In genomic region chr2:36032884-36033283, GRCm38 (mm10) we compare ENCODE assay signal across 26 mouse cellular contexts. TPM values are rescaled to one million over a fixed set of nuclear protein-coding genes. Genes with fewer than 3 reads are reported as not detected.
DNase-seq lines count a peak whose midpoint lies in the region; ATAC-seq and TF ChIP-seq lines count a peak whose summit lies in the region.
"Had no signal": no experiment of that assay in that cellular context is flagged by ENCODE, and none has a peak within 500 bp of the region (broad histone marks: within the 10 kb centered on the region; RNA-seq: fewer than 3 reads in every experiment).

No protein-coding gene starts in this region.

- no peaks in the 10 kb centered on the region for H3K27me3 ChIP-seq in kidney, adult 2 months (replicated peaks; ENCODE audit: control insufficient read depth, insufficient read depth, low read length)
- H3K27me3 ChIP-seq in kidney, embryonic 15.5 days: no peaks in the 10 kb centered on the region
- H3K27me3 ChIP-seq in lung, embryonic 14.5 days (ENCODE audit: insufficient read depth, low read length): no peaks in the 10 kb centered on the region
- H3K27me3 ChIP-seq: forebrain, embryonic 13.5 days; heart, embryonic 12.5 days; hindbrain, embryonic 13.5 days; liver, embryonic 15.5 days; midbrain, embryonic 15.5 days; stomach, embryonic 15.5 days had no signal

- TF ChIP-seq POLR2A in kidney, adult 2 months (IDR thresholded peaks at IDR 0.05; ENCODE audit: low read depth, low read length): no peak
- TF ChIP-seq POLR2A in lung, adult 2 months (IDR thresholded peaks at IDR 0.05; ENCODE audit: borderline replicate concordance, extremely low read depth, low read depth, low read length): no peak

- no peak overlapping the region for H3K9ac ChIP-seq in kidney, embryonic 15.5 days
- H3K9ac ChIP-seq in lung, embryonic 14.5 days: no peak overlapping the region
- H3K9ac ChIP-seq: forebrain, embryonic 13.5 days; heart, embryonic 12.5 days; hindbrain, embryonic 13.5 days; liver, embryonic 15.5 days; midbrain, embryonic 15.5 days; stomach, embryonic 15.5 days had no signal

- DNase-seq in kidney, adult 2 months: peak; percentile 47
- peak; percentile 21 for DNase-seq in lung, embryonic 14.5 days
- DNase-seq in lung, adult 2 months: no peak
- DNase-seq in R1 (ENCODE audit: low read depth, low spot score) (peak; percentile 47), ZHBTc4 (ENCODE audit: low read depth, low spot score) (peak; percentile 34)
- DNase-seq: B cell, adult 2 months; cerebellum, adult 8-10 months; cerebellum, postnatal 25 days; gastrocnemius, postnatal 14 days; heart, adult 11 months; heart, postnatal 4 days; liver; right cerebral cortex, postnatal 25 days had no signal

- no peak overlapping the region for H3K4me2 ChIP-seq in kidney, embryonic 15.5 days
- H3K4me2 ChIP-seq in lung, embryonic 14.5 days: no peak overlapping the region
- H3K4me2 ChIP-seq: forebrain, embryonic 13.5 days; heart, embryonic 12.5 days; hindbrain, embryonic 13.5 days; liver, embryonic 15.5 days; midbrain, embryonic 15.5 days; stomach, embryonic 15.5 days had no signal

- H3K4me1 ChIP-seq in kidney, adult 2 months (ENCODE audit: control insufficient read depth, insufficient read depth, low read length): no peaks in the 10 kb centered on the region
- peaks cover 19% of the 10 kb centered on the region for H3K4me1 ChIP-seq in kidney, embryonic 15.5 days
- no peaks in the 10 kb centered on the region for H3K4me1 ChIP-seq in lung, embryonic 14.5 days (ENCODE audit: insufficient read depth)
- no peaks in the 10 kb centered on the region; the same call in 1 of the 2 replicates for H3K4me1 ChIP-seq in lung, adult 2 months (ENCODE audit: control insufficient read depth, insufficient read depth, low read length)
- H3K4me1 ChIP-seq: heart, embryonic 12.5 days; hindbrain, embryonic 13.5 days; liver, embryonic 15.5 days; midbrain, embryonic 10.5 days; midbrain, embryonic 15.5 days had no signal

- no peak overlapping the region for H3K27ac ChIP-seq in kidney, adult 2 months (ENCODE audit: insufficient read depth, low read depth, low read length)
- no peak overlapping the region for H3K27ac ChIP-seq in kidney, embryonic 15.5 days
- no peak overlapping the region for H3K27ac ChIP-seq in lung, embryonic 14.5 days (ENCODE audit: low read depth)
- H3K27ac ChIP-seq: forebrain, embryonic 13.5 days; hindbrain, embryonic 13.5 days; liver, embryonic 15.5 days; midbrain, embryonic 10.5 days; midbrain, embryonic 15.5 days; stomach, embryonic 15.5 days had no signal

- peaks cover 1% of the 10 kb centered on the region; the same call in 1 of the 2 replicates for H3K36me3 ChIP-seq in kidney, adult 2 months (ENCODE audit: control insufficient read depth, insufficient read depth, low read length)
- peaks cover 33% of the 10 kb centered on the region for H3K36me3 ChIP-seq in kidney, embryonic 15.5 days
- H3K36me3 ChIP-seq in lung, embryonic 14.5 days (ENCODE audit: insufficient read depth): peaks cover 21% of the 10 kb centered on the region

- H3K4me3 ChIP-seq in kidney, adult 2 months (ENCODE audit: insufficient read depth, low read depth, low read length): no peak overlapping the region
- H3K4me3 ChIP-seq in kidney, embryonic 15.5 days (replicated peaks): no peak overlapping the region
- no peak overlapping the region for H3K4me3 ChIP-seq in lung, embryonic 14.5 days (ENCODE audit: low read depth, low read length)
- no peak overlapping the region for H3K4me3 ChIP-seq in lung, adult 2 months (replicated peaks; ENCODE audit: extremely low read depth, low read depth, low read length)
- H3K4me3 ChIP-seq: forebrain, embryonic 13.5 days; heart, embryonic 12.5 days; hindbrain, embryonic 13.5 days; liver, embryonic 15.5 days; midbrain, embryonic 10.5 days; midbrain, embryonic 15.5 days; stomach, embryonic 15.5 days had no signal

- TF ChIP-seq CTCF in kidney, adult 2 months (conservative IDR thresholded peaks at IDR 0.05; ENCODE audit: insufficient read depth, insufficient read length, low read depth, low read length): no peak
- no peak for TF ChIP-seq CTCF in lung, embryonic 14.5 days (IDR thresholded peaks at IDR 0.05; ENCODE audit: low read depth)
- no peak for TF ChIP-seq CTCF in lung, adult 2 months (IDR thresholded peaks at IDR 0.05; ENCODE audit: insufficient read depth, low read length)

- no peak for ATAC-seq in kidney, embryonic 15.5 days (replicated peaks; ENCODE audit: low FRiP score)
- no peak for ATAC-seq in lung, embryonic 14.5 days (ENCODE audit: insufficient read depth)
- ATAC-seq: forebrain, embryonic 13.5 days; intestine, embryonic 16.5 days; midbrain, embryonic 15.5 days had no signal

- WGBS in kidney, adult 2 months: 76% methylated on average over 7 of the region's 7 CpGs
- 77% methylated on average over 7 of the region's 7 CpGs for whole genome bisulfite sequencing in kidney, embryonic 15.5 days
- 62% methylated on average over 7 of the region's 7 CpGs for WGBS in lung, embryonic 14.5 days
- 47% methylated on average over 7 of the region's 7 CpGs for WGBS in lung, adult 2 months

- no peaks in the 10 kb centered on the region for H3K9me3 ChIP-seq in kidney, embryonic 15.5 days (replicated peaks)
- no peaks in the 10 kb centered on the region for H3K9me3 ChIP-seq in lung, embryonic 14.5 days (ENCODE audit: low read depth, low read length)
- H3K9me3 ChIP-seq: forebrain, embryonic 13.5 days; hindbrain, embryonic 13.5 days; liver, embryonic 15.5 days; midbrain, embryonic 10.5 days; midbrain, embryonic 15.5 days; stomach, embryonic 15.5 days had no signal

RNA-seq across cellular contexts. Expression of gene Ndufa8, which starts 16.3 kb away (rescaled TPM):
- 203 and 261 TPM in 2 replicates for polyA plus RNA-seq in kidney, adult 2 months (2012; rRNA removed)
- polyA plus RNA-seq in kidney, embryonic 15.5 days (2015; fragmentation: Nextera tagmentation; extraction: Ambion mirVana): 252 and 254 TPM in 2 replicates
- 247 TPM in 2 replicates for polyA plus RNA-seq in lung, embryonic 14.5 days (2014; fragmentation: Nextera tagmentation; extraction: Ambion mirVana)
- 52.3 and 56.0 TPM in 2 replicates for polyA plus RNA-seq in lung, adult 2 months (2012; rRNA removed)

RNA-seq across cellular contexts. Expression of gene Morn5, which starts 16.4 kb away (rescaled TPM):
- 0.61 and 1.7 TPM in 2 replicates for polyA plus RNA-seq in kidney, adult 2 months (2012; rRNA removed)
- polyA plus RNA-seq in kidney, embryonic 15.5 days (2015; fragmentation: Nextera tagmentation; extraction: Ambion mirVana): 0.40 and 0.91 TPM in 2 replicates
- 0.54 and 1.0 TPM in 2 replicates for polyA plus RNA-seq in lung, embryonic 14.5 days (2014; fragmentation: Nextera tagmentation; extraction: Ambion mirVana)
- polyA plus RNA-seq in lung, adult 2 months (2012; rRNA removed): 3.0 and 4.4 TPM in 2 replicates
- polyA plus RNA-seq: embryonic facial prominence, embryonic 11.5 days; heart, embryonic 12.5 days; heart, postnatal 0 days; limb, embryonic 11.5 days; liver, embryonic 15.5 days; neural tube, embryonic 11.5 days had no signal

RNA-seq across cellular contexts. Expression of gene Ttll11, which starts 53.2 kb away (rescaled TPM):
- polyA plus RNA-seq in kidney, adult 2 months (2012; rRNA removed): 0.41 and 0.84 TPM in 2 replicates
- 0.36 and 0.88 TPM in 2 replicates for polyA plus RNA-seq in kidney, embryonic 15.5 days (2015; fragmentation: Nextera tagmentation; extraction: Ambion mirVana)
- polyA plus RNA-seq in lung, embryonic 14.5 days (2014; fragmentation: Nextera tagmentation; extraction: Ambion mirVana): 1.2 TPM in 2 replicates
- polyA plus RNA-seq in lung, adult 2 months (2012; rRNA removed): 1.3 and 1.7 TPM in 2 replicates
